Mouse (Mus musculus): ENCODE measurements at regions not wholly inside any gene's neighbourhood (a gene's known extent, or its start where the extent isn't known, plus 50 kb on each side); places are given as distances from the start of the nearest gene placed in this dataset.
"Not testable (repeated sequence)": the region's sequence is repeated elsewhere in the genome, so short reads cannot be mapped to it uniquely, and the experiment has no call there.

DNA sequence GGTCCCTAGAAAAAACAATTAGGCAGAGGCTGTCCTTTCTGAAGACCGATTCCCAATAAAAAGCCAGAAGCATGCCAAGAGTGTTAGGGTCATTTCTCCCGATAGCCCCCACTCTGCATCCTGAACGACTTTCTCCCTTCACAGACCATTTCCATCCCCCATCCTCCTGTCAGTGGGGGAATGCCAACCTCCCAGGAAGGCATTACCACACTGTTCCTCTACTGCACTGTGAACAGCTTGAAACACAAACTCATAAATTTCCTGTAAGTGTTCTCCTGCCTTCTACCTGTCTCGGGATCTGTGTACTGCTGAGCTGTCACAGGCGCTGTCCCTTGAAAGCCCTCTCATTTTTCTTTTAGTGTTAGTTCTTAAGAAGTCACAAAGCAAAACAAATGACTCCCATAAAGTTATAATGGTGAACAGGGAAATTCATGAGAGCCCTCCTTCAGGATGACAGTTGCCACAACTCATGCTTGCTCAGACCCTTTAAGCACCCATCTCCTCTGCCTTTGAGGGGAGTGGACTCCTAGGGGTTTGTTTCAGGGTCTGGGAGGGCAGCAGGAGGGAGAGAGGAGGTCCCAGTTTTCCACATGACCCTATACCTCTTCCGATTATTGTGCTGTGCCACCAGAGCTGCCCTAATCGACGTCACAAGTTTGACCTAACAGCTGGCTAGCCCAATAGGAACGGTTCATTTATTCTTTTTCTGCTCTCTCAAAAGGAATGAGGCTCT, 139.9 kb downstream of the Rchy1 start:
- DNase-seq, result no peak

DNA sequence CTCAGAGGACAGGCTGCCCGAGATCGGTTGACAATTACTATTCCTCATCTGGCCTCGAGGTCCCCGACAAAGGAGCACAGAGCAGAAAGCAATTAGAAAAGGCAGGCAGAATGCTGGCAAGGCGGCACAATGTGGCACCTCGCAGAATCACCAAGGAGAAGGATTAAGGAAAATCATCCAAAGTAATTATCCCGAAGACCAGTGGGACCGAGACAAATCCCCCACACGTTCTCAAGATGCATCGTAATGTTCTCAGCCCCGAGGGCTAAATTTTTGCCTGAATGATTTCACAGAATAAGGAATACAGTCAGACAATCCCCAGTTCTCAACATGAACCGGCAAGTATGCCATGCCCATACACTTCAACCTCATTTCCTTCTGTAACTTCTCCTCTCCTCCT, 144.1 kb downstream of the Rchy1 start:
- no peak for DNase-seq

DNA sequence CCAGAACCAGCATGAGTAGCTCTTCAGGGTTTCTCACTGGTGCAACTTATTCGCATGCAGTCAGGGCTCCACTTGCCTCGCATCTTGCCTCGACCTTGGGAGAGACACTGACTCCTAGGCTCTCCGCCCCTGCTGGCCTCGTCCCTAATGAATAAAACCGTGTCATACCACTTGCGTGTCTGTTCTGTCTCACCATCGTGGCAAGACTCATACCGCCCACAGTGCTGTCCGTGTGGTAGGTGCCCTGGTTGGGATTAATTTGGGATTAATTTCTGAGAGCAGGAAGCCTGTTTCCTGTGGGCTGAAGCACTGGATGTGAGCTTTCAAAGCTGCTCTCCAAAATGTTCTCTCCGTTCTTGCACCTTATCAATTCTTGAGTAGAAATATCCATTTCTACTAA, 144.7 kb downstream of the Rchy1 start:
- no peak for DNase-seq

DNA sequence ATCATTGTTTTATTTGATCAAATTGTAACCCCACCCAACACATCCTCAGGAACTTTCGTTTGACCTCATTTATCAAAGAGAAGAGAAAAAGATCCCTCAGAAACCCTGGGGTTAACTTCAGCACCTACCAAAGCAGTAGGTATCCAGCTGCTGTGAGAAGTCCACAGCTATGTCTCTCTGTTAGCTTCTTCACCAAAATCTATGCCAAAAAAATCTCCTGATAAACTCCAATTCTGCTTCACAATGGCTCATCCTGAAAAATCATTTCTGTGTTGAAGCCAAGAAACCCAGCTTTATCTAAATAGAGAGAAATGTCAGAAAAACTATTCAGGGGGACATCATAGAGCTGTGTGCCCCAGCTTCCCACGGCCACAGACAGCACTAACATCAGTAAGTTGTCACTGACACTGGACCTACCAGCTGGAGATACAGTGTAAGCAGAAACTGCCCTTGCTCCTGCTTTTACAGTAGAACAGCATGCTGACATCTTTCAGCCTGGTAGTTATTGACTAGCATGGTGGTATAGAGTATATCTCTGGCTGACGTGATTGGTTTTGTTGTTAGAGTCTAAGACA, 146.4 kb downstream of the Rchy1 start:
- DNase-seq, result no peak

DNA sequence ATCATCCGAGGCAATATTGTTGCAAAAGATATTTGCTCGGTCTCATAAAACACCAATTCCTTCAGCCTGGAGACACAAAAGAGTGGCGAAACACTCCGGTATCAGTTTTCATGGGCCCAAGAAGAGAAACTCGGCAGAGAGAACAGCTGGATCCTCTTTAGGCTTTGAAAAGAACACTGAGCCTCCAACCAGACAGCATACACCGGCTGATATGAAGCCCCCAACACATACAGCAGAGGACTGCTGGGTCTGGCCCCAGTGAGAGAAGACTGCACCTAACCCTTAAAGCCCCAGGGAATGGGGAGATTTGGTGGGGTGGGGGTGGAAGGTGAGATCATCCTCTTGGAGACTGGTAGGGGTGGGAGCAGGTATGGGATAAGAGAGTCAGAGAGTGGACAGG, 147.9 kb downstream of the Rchy1 start:
- DNase-seq, result no peak

DNA sequence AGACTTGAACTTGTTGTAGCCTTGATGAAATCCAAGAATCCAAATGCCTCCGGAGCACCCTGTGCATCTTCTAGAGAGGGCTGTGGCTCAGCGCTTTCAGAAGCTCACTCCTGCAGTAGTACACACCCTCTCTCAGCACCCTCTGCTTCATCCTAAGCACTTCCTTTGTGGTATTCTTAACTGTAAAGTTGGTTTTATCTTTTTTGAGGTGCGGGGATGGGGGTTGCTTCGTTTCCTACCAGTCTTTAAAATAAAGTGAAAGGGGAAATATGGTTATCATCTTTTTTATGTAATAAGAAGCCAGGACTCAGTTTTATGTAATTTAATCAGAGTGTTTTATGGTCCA, 148.5 kb downstream of the Rchy1 start:
- DNase-seq, result no peak

DNA sequence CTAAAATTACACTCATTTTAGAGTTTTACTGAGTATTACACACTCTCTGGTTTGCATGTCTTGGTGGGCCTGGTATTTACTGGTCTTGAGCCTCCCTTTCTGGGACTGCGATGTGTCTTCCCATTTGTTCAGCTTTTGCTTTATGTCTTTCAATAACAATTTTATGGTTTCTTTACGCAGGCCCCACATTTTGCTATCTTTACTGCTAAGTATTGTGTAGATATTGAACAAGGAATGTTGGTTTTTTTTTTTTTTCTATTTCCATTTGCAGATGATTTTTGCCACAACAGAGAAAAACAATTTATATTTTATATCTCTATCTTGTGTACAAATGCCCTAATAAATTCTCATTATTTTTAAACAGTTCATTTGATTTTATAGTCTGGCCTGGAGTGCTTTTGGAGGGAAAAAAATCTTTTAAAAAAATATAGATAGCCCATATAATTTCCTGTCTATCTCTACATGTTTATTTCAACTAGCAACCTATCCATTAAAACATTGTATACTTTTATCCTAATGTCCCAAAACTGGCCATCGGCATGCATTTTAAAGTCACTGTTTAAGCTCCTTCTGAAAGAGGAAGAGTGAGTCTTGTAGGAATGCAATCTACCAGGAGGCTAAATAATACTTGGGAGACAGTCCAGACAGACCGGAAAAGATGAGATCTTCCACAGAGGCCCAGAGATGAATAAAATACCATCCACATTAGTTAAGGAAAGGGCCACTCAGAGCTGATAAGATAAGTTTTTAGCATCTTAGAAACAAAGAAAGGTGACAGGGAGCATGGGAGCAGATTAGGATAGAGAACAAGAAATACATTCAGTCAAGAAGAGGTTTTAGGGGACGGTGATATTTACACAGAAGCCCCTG, 149.1 kb downstream of the Rchy1 start:
- DNase-seq, result no peak

DNA sequence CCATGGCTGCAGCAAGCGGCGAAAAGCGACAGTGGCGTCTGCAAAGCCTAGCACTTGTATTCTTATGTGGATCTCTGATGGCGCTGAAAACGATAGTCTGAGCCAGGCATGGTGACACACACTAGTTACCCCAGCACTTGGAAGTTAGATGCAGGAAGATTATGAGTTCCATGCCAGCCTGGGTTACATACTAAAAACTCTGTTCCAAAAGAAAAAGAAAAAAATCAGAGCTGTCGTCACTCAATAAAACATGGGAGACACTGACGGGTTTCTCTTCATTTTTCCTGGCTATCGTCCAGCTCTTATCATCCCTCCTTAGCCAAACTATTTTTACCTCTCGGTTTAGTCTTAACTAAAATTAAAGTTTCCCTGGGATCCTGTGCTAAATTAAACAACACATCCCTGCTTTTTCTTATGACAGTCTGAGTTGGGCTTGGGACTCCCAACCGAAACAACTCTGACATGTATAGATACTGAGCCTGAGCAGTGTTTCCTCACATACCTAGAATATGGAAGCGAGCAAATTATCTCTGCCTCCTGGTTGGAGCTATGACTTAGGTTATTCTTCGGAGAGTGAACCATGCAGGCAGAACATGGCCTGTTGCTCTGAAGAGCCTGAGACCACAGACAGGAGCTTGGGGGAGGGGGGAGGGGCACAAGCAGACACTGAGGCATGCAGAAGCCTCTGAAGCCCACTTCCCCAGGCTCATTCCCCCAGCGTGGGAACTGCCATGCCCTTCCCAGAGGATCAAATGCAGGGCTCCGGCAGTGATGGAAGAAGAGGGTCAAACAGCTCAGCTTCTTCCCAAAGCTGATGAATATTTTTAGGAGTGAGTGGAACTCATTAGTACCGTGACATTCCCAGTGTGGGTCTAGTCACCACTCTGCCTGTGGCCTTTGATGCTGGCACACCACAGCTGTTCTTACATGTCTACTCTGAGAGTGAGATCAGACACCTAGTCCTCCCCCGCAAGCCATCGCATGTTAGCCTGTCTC, 155.5 kb downstream of the Rchy1 start:
- no peak for DNase-seq

DNA sequence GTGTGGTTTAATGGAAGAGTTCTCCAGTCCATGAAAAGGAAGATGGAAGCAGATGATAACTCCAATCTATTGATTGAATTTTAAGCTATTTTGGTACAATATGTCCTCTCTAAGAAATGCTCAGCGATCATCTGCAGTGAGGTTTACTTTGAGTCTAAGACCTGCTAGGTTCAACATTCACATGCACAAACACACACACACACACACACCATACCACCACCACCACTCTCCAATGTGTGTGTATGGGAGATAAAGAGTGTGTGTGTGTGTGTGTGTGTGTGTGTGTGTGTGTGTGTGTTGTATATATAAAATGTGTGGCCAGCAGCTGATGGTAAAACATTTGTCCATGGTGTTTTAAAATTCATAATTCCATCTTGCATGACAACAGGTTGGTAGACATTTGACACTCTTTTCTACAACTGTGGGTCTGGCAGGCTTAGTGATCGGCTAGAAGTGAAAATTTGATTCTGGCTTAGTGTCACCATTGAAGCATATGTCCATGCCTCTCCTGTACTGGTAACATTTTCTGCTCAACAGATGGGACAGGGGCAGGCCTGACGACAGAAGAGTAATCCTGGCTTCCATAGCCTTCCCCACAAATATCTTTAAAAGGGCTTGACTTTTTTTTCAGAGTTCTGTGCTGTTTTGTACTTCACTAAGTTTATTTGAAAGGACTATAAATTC, 161.4 kb downstream of the Rchy1 start:
- no peak for DNase-seq

DNA sequence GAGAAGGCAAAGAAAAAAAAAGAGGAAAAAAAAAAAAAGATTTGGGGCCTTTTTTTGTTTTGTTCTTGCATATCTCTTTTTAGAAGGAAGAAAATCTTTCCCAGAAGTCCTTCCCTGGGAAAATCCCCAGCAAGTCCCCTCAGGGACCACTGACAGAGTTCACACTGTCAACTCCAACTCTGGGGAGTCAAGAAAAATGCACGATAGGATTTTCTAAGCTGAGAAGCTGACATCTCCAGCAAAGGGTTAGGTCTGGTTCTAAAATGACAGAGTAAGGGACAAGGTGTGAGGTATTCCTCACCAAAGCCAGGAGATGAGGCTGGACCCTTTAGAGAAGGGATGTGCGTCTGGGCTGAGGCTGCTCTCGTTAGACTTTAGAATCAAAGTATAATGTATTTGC, 165.5 kb downstream of the Rchy1 start:
- DNase-seq, result no peak

DNA sequence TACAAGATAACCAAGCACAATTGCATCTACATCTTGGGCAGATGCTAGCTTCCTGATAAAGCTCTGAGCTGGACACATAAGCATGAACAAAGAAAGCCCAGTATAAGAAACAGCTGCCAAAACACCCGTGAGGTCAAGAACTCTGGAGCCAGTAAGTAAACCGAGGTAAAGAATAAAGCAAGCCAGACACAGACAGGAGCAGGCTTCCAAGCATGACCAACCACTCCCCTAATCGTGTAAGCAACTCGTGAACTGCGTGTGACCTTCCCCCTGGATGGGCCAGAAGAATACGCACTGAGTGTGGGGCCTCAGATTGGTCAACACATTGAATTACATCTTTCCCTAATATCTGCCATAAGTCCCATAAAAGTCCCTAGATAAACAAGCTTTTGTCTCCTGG, 170.1 kb downstream of the Rchy1 start:
- DNase-seq, result no peak

DNA sequence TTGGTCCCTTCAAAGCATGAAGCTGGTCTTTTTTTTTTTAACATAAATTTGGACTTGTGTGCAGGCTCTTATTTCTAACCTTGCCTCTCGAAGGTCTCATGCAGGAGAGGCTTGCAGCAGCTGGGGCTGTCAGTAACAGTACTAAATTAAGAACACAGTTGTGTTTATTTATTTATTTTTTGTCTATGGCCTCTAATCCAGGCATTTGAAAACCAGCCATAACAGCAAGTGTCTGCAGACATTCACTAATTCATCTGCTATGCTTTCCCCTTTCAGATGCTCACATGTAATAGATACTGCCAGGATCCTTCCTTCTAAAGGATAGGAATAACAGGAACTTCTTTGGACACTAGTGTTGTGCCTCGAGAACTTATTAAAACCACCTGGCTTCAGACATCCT, 172.5 kb downstream of the Rchy1 start:
- no peak for DNase-seq

DNA sequence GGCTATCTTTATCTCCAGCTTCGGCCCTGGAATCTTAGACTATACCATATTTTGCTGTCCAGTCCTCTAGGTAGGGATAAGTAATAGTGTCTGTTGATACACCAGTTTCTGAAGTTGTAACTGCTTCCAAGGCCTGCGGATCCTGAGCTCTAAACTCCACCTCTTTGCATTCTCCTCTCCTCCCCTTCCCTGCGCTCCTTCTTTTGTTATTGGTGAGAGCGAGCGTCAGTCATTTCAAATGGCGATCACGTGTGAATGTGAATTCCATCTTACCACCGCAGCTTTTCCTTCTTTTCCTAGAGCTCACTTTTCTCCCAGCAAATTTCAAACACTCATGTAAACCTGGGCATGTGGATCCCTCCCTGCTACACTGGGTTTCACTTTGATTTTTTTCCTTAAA, 178.9 kb downstream of the Rchy1 start:
- no peak for DNase-seq

DNA sequence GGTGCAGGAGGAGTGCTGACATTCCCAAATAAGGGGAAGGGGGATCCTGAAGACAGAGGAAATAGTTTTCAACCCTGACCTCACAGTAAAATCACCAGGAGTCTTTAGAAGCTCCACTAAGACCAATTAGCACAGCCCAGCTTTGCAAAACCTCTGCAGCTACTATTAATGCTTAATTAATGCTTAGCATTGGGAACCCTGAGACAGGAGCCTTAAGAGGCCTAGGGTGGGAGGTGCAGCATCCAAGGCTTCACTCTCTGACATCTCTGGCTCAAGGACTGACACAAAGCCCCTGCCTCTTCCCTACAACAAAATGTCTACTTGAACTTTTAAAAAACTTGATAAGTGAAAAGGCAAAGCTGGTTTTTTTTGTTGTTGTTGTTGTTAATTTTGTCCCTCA, 185.9 kb downstream of the Rchy1 start:
- no peak for DNase-seq

DNA sequence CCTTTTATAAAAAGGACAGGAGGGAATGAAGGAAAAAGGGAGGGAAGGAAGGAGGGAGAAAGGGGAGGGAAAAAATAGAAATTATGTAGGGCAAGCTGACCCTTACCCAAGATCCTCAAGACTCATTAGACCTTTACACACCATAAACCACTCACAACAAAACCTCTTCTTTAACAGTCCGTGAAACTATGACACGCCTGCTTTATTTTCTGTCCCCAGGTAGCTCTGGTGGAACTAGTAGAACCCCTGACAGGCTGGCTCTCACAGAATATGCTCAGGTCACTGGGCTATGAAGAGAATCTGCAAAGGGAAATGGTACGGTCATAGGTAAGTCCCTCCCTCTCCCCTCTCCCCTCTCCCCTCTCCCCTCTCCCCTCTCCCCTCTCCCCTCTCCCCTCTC, 188.8 kb downstream of the Rchy1 start:
- DNase-seq, result no peak

DNA sequence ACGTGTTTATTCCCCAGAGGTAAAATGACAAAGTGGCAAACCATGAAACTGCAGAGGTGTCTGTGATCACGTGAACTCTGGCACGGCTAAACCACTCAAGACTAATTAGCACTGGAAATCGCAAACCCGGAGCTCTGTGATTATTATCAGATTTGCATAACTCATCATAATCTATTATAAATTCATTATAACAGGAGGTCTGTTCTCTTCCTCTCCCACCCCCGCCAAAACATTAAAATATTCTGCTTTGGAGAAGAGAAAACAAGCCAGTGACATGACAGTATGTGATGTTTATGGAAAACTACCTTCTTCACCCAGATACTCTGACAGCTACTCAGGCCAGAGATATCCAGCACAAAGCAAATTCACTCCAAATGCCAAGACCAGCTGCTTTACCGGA, 195.0 kb downstream of the Rchy1 start:
- DNase-seq, result no peak

DNA sequence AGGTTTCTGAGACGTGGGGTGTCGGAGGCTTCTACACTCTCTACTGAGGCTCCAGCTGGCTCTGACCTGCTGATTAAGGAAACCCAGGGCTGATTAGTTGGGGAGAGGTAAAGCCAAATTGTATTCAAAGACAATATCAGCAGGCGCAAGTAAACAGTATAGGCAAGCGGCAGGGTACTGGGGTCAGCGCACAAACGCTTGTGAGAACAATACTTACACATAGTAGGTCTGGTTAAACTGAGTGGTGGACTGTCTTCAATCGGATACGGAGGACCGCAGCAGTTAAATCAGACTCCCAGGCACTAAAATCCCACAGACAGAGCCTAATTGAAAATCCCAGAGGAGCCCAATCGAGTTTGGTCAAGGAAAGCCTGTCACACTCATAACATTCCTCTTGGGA, 195.8 kb downstream of the Rchy1 start:
- no peak for DNase-seq

DNA sequence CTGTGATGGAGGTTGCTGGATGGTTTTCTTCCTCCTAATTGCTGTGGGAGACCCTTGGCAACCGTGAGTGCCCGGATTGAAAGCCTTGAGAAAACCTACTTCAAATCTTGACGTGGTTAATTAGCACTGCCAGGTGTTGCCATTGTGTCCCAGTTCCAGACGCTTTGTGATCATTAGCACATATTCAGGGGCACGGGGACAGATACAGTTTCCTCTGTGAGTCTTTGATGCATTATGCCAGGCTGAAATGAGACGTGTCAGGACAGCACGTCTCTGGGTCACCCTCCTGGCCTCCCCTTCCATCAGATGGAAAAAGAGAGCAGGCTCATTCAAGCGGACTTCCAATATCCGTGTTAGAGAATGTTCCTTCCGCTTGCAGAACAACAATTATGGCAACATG, 198.2 kb downstream of the Rchy1 start:
- no peak for DNase-seq

DNA sequence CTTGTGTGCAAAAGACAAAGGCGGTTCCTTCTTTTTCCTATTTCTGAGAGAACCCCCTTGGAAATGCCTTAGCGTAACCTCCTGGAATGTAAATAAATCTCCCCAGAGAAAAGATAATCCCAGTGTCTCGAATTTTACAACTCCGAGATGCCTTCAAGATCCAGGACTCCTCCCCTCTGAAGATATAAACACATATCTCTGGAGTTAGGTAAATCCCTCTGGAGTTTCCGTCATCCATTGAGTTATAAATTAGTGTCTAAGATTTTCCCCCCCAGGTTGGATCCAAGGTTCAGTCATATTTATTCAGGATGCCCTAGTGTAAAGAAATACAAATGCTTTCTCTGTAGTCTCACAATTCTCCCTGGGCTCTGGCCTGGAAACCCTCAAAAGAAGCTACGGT, 200.3 kb downstream of the Rchy1 start:
- DNase-seq, result no peak

DNA sequence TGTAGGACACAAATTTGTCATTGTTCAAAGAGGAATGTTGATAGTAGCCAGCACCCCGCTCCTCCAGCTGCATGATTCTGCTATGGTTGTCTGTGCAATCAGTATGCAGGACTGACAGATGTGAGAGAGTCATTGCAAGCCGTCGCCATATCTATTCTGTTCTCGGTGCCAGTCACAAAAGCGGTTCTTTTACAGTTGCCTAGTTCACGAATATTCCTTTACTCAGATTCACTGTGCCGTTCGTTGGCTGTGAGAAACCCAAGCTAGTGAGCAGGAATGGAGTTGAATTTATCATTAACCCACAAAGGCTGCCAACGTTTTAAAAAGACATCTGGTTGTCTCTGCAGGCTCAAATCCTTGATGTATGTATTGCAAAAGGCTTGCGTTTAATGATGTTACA, 206.9 kb downstream of the Rchy1 start:
- no peak for DNase-seq

DNA sequence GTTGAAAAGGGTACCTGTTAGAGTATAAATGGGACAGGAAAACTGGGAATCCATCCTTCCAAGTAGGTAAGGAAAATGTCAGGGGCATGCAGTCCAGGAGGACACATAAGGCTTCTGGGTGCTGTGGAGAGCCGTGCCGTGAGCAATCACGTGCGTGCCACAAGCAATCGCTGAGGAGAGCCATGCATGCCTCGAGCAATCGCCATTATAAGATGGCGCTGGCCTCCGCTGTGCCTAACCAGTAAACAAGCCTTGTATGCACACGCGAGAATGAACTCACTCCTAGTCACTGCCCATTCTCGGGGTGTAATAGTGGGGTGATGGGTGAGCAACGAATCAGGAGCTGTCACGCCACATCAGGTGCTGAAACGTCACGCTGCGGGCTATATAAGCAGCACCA, 210.0 kb downstream of the Rchy1 start:
- DNase-seq, result not testable (repeated sequence)

DNA sequence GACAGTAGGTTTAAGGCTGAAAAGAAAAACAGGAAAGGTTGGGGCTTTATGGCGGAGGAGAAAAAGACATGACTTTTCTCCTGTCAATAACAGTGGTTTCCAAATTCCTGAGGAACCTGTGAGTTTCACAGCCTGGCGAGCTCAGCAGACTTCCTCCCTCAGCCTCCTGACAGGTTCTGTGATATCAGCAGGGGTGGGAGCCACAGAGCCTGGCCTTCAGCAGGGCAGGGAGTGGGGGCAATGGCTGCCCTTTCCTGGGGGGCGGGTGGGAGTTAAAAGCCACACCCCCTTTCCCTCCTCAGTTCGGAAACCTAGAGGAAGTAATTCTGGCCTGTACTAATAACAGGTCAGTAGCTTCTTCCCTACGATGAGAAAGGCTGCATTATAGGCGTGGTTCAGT, 211.7 kb downstream of the Rchy1 start:
- DNase-seq, result no peak

All from kidney, adult 18-20 months (tissue).